Comparison of ENCODE assay signal across 8 mouse cellular contexts in genomic region chr2:65979338-65980053, GRCm38 (mm10).
DNase-seq lines count a peak whose midpoint lies in the region; ATAC-seq and TF ChIP-seq lines count a peak whose summit lies in the region.

No protein-coding gene starts in this region.

- DNase-seq in heart, adult 9 months (ENCODE audit: low spot score in 2 of 2), result no peak
- DNase-seq in MN1 (ENCODE audit: low spot score), result peak; percentile 93
- peak in 1 of 2 experiments; percentile 48 for DNase-seq in layer of hippocampus, adult 2 months (ENCODE audit: low spot score in 2 of 2)
- peak; percentile 52 for DNase-seq in retina, embryonic 14.5 days (ENCODE audit: low spot score)
- DNase-seq in thymus, adult 2 months, result no peak
- no peak for DNase-seq in urinary bladder, adult 18-20 months (ENCODE audit: low spot score in 2 of 2)

- peaks cover 49% of the 10 kb centered on the region for H3K27me3 ChIP-seq in heart, embryonic 11.5 days (ENCODE audit: control insufficient read depth, insufficient read depth, low read length)
- no peaks in the 10 kb centered on the region for H3K27me3 ChIP-seq in embryonic facial prominence, embryonic 15.5 days
- H3K27me3 ChIP-seq in thymus, adult 2 months (ENCODE audit: control insufficient read depth, insufficient read depth, low read length), result no peaks in the 10 kb centered on the region

- no peak overlapping the region for H3K9ac ChIP-seq in heart, embryonic 11.5 days (ENCODE audit: low read depth, low read length)
- H3K9ac ChIP-seq in embryonic facial prominence, embryonic 15.5 days, result no peak overlapping the region

- no peaks in the 10 kb centered on the region for H3K9me3 ChIP-seq in heart, embryonic 11.5 days (replicated peaks; ENCODE audit: control insufficient read depth, low read length)
- no peaks in the 10 kb centered on the region for H3K9me3 ChIP-seq in embryonic facial prominence, embryonic 15.5 days (replicated peaks)

- no peak for TF ChIP-seq CTCF in layer of hippocampus, adult 2 months (conservative IDR thresholded peaks at IDR 0.05)
- TF ChIP-seq CTCF in thymus, adult 2 months (IDR thresholded peaks at IDR 0.05; ENCODE audit: borderline replicate concordance, control insufficient read depth, extremely low read depth, insufficient read depth, low read length, poor library complexity), result no peak

- peak overlapping the region; percentile 41 for H3K4me2 ChIP-seq in heart, embryonic 11.5 days
- 0 out of 2 replicates have a peak overlapping the region, but pooled peaks have one; percentile 10 for H3K4me2 ChIP-seq in embryonic facial prominence, embryonic 15.5 days (replicated peaks)

- H3K27ac ChIP-seq in heart, embryonic 11.5 days (ENCODE audit: low read depth, low read length), result no peak overlapping the region
- H3K27ac ChIP-seq in embryonic facial prominence, embryonic 15.5 days (replicated peaks), result no peak overlapping the region
- peak overlapping the region; percentile 78 for H3K27ac ChIP-seq in layer of hippocampus, adult 2 months
- no peak overlapping the region for H3K27ac ChIP-seq in thymus, adult 2 months (ENCODE audit: control insufficient read depth, insufficient read depth, low read length)

- no peaks in the 10 kb centered on the region for H3K36me3 ChIP-seq in heart, embryonic 11.5 days (ENCODE audit: control insufficient read depth, insufficient read depth, low read length)
- no peaks in the 10 kb centered on the region for H3K36me3 ChIP-seq in embryonic facial prominence, embryonic 15.5 days
- no peaks in the 10 kb centered on the region for H3K36me3 ChIP-seq in thymus, adult 2 months (ENCODE audit: control insufficient read depth, insufficient read depth, low read length)

- no peak for TF ChIP-seq POLR2A in thymus, adult 2 months (IDR thresholded peaks at IDR 0.05; ENCODE audit: control insufficient read depth, extremely low read depth, insufficient read depth, low read length, poor library complexity)

- peaks cover 6% of the 10 kb centered on the region; the same call in 1 of the 2 replicates for H3K4me1 ChIP-seq in heart, embryonic 11.5 days (ENCODE audit: control insufficient read depth, insufficient read depth, low read length)
- H3K4me1 ChIP-seq in embryonic facial prominence, embryonic 15.5 days, result peaks cover 7% of the 10 kb centered on the region; the same call in 1 of the 2 replicates
- H3K4me1 ChIP-seq in thymus, adult 2 months (replicated peaks; ENCODE audit: control insufficient read depth, insufficient read depth, low read length), result no peaks in the 10 kb centered on the region

- no peak overlapping the region for H3K4me3 ChIP-seq in heart, embryonic 11.5 days (ENCODE audit: low read depth, low read length)
- H3K4me3 ChIP-seq in embryonic facial prominence, embryonic 15.5 days (replicated peaks), result no peak overlapping the region
- H3K4me3 ChIP-seq in layer of hippocampus, adult 2 months, result no peak overlapping the region
- no peak overlapping the region for H3K4me3 ChIP-seq in thymus, adult 2 months (ENCODE audit: control insufficient read depth, insufficient read depth, low read length)

- 54% methylated on average over 17 of the region's 17 CpGs for WGBS in heart, embryonic 11.5 days (ENCODE audit: insufficient replicate concordance)
- 54% methylated on average over 17 of the region's 17 CpGs for WGBS in embryonic facial prominence, embryonic 15.5 days
- 88% methylated on average over 17 of the region's 17 CpGs for WGBS in thymus, adult 2 months

- no peak for ATAC-seq in heart, embryonic 11.5 days (replicated peaks; ENCODE audit: insufficient number of reproducible peaks, low FRiP score, low TSS enrichment)
- ATAC-seq in embryonic facial prominence, embryonic 15.5 days (ENCODE audit: insufficient number of reproducible peaks, low FRiP score, low TSS enrichment, low read depth), result peak; percentile 51; the same call in 1 of the 2 replicates

Comparison
In these comparisons a context has a peak if more than half of its experiments do, and no peak if none do; other contexts are left out.
1. DNase-seq: peak in MN1 (single experiment) and retina, embryonic 14.5 days (single experiment); none in heart, adult 9 months (0 of 2), thymus, adult 2 months (single experiment) and urinary bladder, adult 18-20 months (0 of 2).